Mouse (Mus musculus) E14TG2a.4 (cell line): ENCODE measurements around the gene Pik3r1.

ENCODE experiments used
- CTCF ChIP-seq: conservative IDR thresholded peaks from 2 replicates; pipeline ENCODE4 v1.5.1; 2014; ENCODE audit warnings: low read length
- NANOG ChIP-seq: IDR thresholded peaks from 2 replicates; pipeline ENCODE4 v1.6.1; 2014; ENCODE audit warnings: borderline replicate concordance, low read length, mixed read lengths
- POU5F1 ChIP-seq: IDR thresholded peaks from 2 replicates; pipeline ENCODE4 v1.6.1; 2014; ENCODE audit warnings: low read length, borderline replicate concordance

GRCm38 (mm10) chr13:101718744-101719143 lies 49.3 kb downstream of the Pik3r1 start:
- no peak for TF ChIP-seq CTCF
- TF ChIP-seq NANOG = no peak
- no peak for TF ChIP-seq POU5F1
